Mouse (Mus musculus) right cerebral cortex, adult 2 months (tissue): ENCODE data around the gene Taar7f.
A peak's percentile ranks its signal among the peaks of the same experiment; 100 is the strongest.
"Not testable (repeated sequence)": the region's sequence is repeated elsewhere in the genome, so short reads cannot be mapped to it uniquely, and the experiment has no call there.

ENCODE experiments used
- DNase-seq, 2 experiments: peaks; one replicate each; pipeline ENCODE4 v3.0.0; 2021 to 2022; ENCODE audit warnings: low spot score in 2 of 2

The Taar7f gene

GRCm38 (mm10) chr10:24049210-24049609 is at the start of gene Taar7f:
Gene Taar7f (plus strand): TSS chr10:24049510.
- DNase-seq: no peak

- DNase-seq: no peak
Measured at GRCm38 (mm10) chr10:23999639-24000038, 49.7 kb upstream of the Taar7f start, which contains the start of gene Taar7b. Gene Taar7b (plus strand): TSS chr10:23999939.

- no peak for DNase-seq
Measured at GRCm38 (mm10) chr10:24006442-24006841, 42.9 kb upstream of the Taar7f start.

GRCm38 (mm10) chr10:24007034-24007433 is 42.3 kb upstream of the Taar7f start:
- no peak for DNase-seq

- DNase-seq: no peak
Measured at GRCm38 (mm10) chr10:24008143-24008542, 41.2 kb upstream of the Taar7f start.

GRCm38 (mm10) chr10:24026922-24027321 is 22.4 kb upstream of the Taar7f start, which contains the start of gene Taar7d:
Gene Taar7d (plus strand): TSS chr10:24027222.
- DNase-seq: no peak

- DNase-seq: no peak
Measured at GRCm38 (mm10) chr10:24031347-24031746, 18.0 kb upstream of the Taar7f start.

- DNase-seq: no peak
Measured at GRCm38 (mm10) chr10:24037314-24037713, 12.0 kb upstream of the Taar7f start, which contains the start of gene Taar7e. Gene Taar7e (plus strand): TSS chr10:24037614.

GRCm38 (mm10) chr10:24040120-24040869 is 9.0 kb upstream of the Taar7f start:
- no peak for DNase-seq

- no peak for DNase-seq
Measured at GRCm38 (mm10) chr10:24052039-24052438, 2.7 kb downstream of the Taar7f start.

- DNase-seq: no peak
Measured at GRCm38 (mm10) chr10:24058986-24059385, 9.7 kb downstream of the Taar7f start.

- not testable (repeated sequence) for DNase-seq
Measured at GRCm38 (mm10) chr10:24074751-24075150, 25.4 kb downstream of the Taar7f start.

- DNase-seq: not testable (repeated sequence)
Measured at GRCm38 (mm10) chr10:24076200-24076599, 26.9 kb downstream of the Taar7f start, which contains the start of gene Taar8a. Gene Taar8a (plus strand): TSS chr10:24076500.

GRCm38 (mm10) chr10:24080166-24080565 is 30.9 kb downstream of the Taar7f start:
- DNase-seq: peak; percentile 62 to 64

- DNase-seq: no peak
Measured at GRCm38 (mm10) chr10:24085936-24086335, 36.6 kb downstream of the Taar7f start.

- no peak for DNase-seq
Measured at GRCm38 (mm10) chr10:24086555-24086954, 37.2 kb downstream of the Taar7f start.

- DNase-seq: no peak
Measured at GRCm38 (mm10) chr10:24087168-24087567, 37.9 kb downstream of the Taar7f start.

GRCm38 (mm10) chr10:24092194-24092593 is 42.9 kb downstream of the Taar7f start, which contains the start of gene Taar8b:
Gene Taar8b (minus strand): TSS chr10:24092294.
- DNase-seq: no peak

GRCm38 (mm10) chr10:24097010-24097409 is 47.7 kb downstream of the Taar7f start:
- not testable (repeated sequence) for DNase-seq
